Mouse (Mus musculus) brown adipose tissue, adult 24 weeks (tissue): ENCODE data around the gene Cdca4. TPM values are rescaled to one million over a fixed set of nuclear protein-coding genes. Genes with fewer than 3 reads are reported as not detected.

Experiments
- H3K27ac ChIP-seq: fragments of 200-500 bp; replicated peaks from 2 replicates; pipeline ENCODE4 v1.5.1; 2012; ENCODE audit warnings: low read depth, mild to moderate bottlenecking, low read length
- H3K4me1 ChIP-seq: fragments of 200-500 bp; 2 replicates; pipeline ENCODE4 v1.6.1; 2012; ENCODE audit warnings: low read length, mixed read lengths; ENCODE audit not compliant: control insufficient read depth, insufficient read depth, insufficient read length
- H3K4me3 ChIP-seq: fragments of 200-500 bp; 2 replicates; pipeline ENCODE4 v1.5.1; 2012; ENCODE audit warnings: low read depth, mild to moderate bottlenecking, low read length, moderate library complexity; ENCODE audit not compliant: insufficient read depth
- polyA plus RNA-seq: library from polyadenylated mRNA; stranded (reverse); fragments of >200 nt; gene quantifications from 2 replicates; pipeline ENCODE4 v1.2.4, GENCODE M21; 2012; ENCODE audit not compliant: missing spikeins, insufficient read depth, insufficient read length

The Cdca4 gene
- polyA plus RNA-seq = 3.1 and 5.5 TPM in 2 replicates

GRCm38 (mm10) chr12:112829244-112829864 is at the start of gene Cdca4:
Cdca4 (minus strand) TSS chr12:112829423.
- peak within 1 kb of the TSS; percentile 72 for H3K27ac ChIP-seq
- H3K4me1 ChIP-seq = peaks cover 9% of the 10 kb centered on the region; the same call in 1 of the 2 replicates
- peak within 1 kb of the TSS; percentile 97 for H3K4me3 ChIP-seq

GRCm38 (mm10) chr12:112877607-112878020 is 48.4 kb upstream of the Cdca4 start:
- Histone ChIP-seq H3K4me3 (peak overlapping the region; percentile 17; the same call in 1 of the 2 replicates), H3K4me1 (peaks cover 12% of the 10 kb centered on the region), H3K27ac (no peak overlapping the region)

- no peak overlapping the region for H3K27ac ChIP-seq
- peak overlapping the region; percentile 17; the same call in 1 of the 2 replicates for H3K4me3 ChIP-seq
- H3K4me1 ChIP-seq = peaks cover 12% of the 10 kb centered on the region
Observed at GRCm38 (mm10) chr12:112877073-112877576, 47.9 kb upstream of the Cdca4 start.

GRCm38 (mm10) chr12:112876332-112877072 is 47.3 kb upstream of the Cdca4 start:
- Histone ChIP-seq H3K27ac (peak overlapping the region; percentile 33; the same call in 1 of the 2 replicates), H3K4me3 (peak overlapping the region; percentile 43), H3K4me1 (peaks cover 12% of the 10 kb centered on the region)

- Histone ChIP-seq H3K27ac (peak overlapping the region; percentile 33; the same call in 1 of the 2 replicates), H3K4me1 (peaks cover 12% of the 10 kb centered on the region), H3K4me3 (no peak overlapping the region)
Observed at GRCm38 (mm10) chr12:112875225-112876013, 46.2 kb upstream of the Cdca4 start.

- H3K4me3 ChIP-seq = no peak overlapping the region
- no peak overlapping the region for H3K27ac ChIP-seq
Observed at GRCm38 (mm10) chr12:112874199-112874598, 45.0 kb upstream of the Cdca4 start.

GRCm38 (mm10) chr12:112873452-112874190 is 44.4 kb upstream of the Cdca4 start:
- Histone ChIP-seq H3K4me1 (peaks cover 14% of the 10 kb centered on the region), H3K4me3 (no peak overlapping the region)

More at GRCm38 (mm10) chr12:112874199-112874598, 45.0 kb upstream of the Cdca4 start:
- H3K4me1 ChIP-seq = peaks cover 14% of the 10 kb centered on the region

GRCm38 (mm10) chr12:112872991-112873390 is 43.8 kb upstream of the Cdca4 start:
- peaks cover 14% of the 10 kb centered on the region for H3K4me1 ChIP-seq
- H3K27ac ChIP-seq = no peak overlapping the region
- no peak overlapping the region for H3K4me3 ChIP-seq

More at GRCm38 (mm10) chr12:112873452-112874190, 44.4 kb upstream of the Cdca4 start:
- no peak overlapping the region for H3K27ac ChIP-seq

- H3K4me1 ChIP-seq = peaks cover 3% of the 10 kb centered on the region; the same call in 1 of the 2 replicates
- H3K4me3 ChIP-seq = no peak overlapping the region
- no peak overlapping the region for H3K27ac ChIP-seq
Observed at GRCm38 (mm10) chr12:112871272-112871671, 42.0 kb upstream of the Cdca4 start.

GRCm38 (mm10) chr12:112870775-112871174 is 41.6 kb upstream of the Cdca4 start:
- Histone ChIP-seq H3K4me1 (peaks cover 3% of the 10 kb centered on the region; the same call in 1 of the 2 replicates), H3K27ac (0 out of 2 replicates have a peak overlapping the region, but pooled peaks have one; percentile 10), H3K4me3 (no peak overlapping the region)

GRCm38 (mm10) chr12:112869783-112870204 is 40.6 kb upstream of the Cdca4 start:
- H3K27ac ChIP-seq = no peak overlapping the region
- H3K4me1 ChIP-seq = peaks cover 3% of the 10 kb centered on the region; the same call in 1 of the 2 replicates
- no peak overlapping the region for H3K4me3 ChIP-seq

GRCm38 (mm10) chr12:112868178-112869087 is 39.2 kb upstream of the Cdca4 start, which contains the start of gene Gpr132:
Gpr132 (minus strand) TSS chr12:112868228.
- Histone ChIP-seq H3K4me3 (no peak within 1 kb of the TSS), H3K4me1 (peaks cover 3% of the 10 kb centered on the region; the same call in 1 of the 2 replicates), H3K27ac (peak within 1 kb of the TSS; percentile 51; the same call in 1 of the 2 replicates)

- Histone ChIP-seq H3K27ac (peak overlapping the region; percentile 51; the same call in 1 of the 2 replicates), H3K4me3 (no peak overlapping the region), H3K4me1 (peaks cover 3% of the 10 kb centered on the region; the same call in 1 of the 2 replicates)
Observed at GRCm38 (mm10) chr12:112867106-112867674, 38.0 kb upstream of the Cdca4 start.
